Mouse (Mus musculus) liver, embryonic 11.5 days (tissue): Measurements from ENCODE around the gene Nup210. TPM values are rescaled to one million over a fixed set of nuclear protein-coding genes. Genes with fewer than 3 reads are reported as not detected.
A peak's percentile ranks its signal among the peaks of the same experiment; 100 is the strongest.

Experiments
- ATAC-seq: fragments of 200-750 bp; cut with Nextera tagmentation; replicated peaks from 2 replicates; pipeline ENCODE4 v1.8.0; 2017; ENCODE audit warnings: moderate number of reproducible peaks, mild to moderate bottlenecking, moderate TSS enrichment, moderate library complexity; ENCODE audit not compliant: low FRiP score
- DNase-seq: peaks from one replicate; pipeline ENCODE4 v3.0.0-alpha.2; 2017; ENCODE audit warnings: low spot score
- H3K27ac ChIP-seq: fragments of 300-500 bp; sonication (generic); 2 replicates; pipeline ENCODE4 v1.5.1; 2014; ENCODE audit warnings: mild to moderate bottlenecking, low read depth, low read length, control low read depth
- H3K27me3 ChIP-seq: fragments of 300-500 bp; sonication (generic); replicated peaks from 2 replicates; pipeline ENCODE4 v1.6.1; 2014; ENCODE audit warnings: low read length, mixed read lengths; ENCODE audit not compliant: control insufficient read depth, insufficient read depth
- H3K36me3 ChIP-seq: fragments of 300-500 bp; sonication (generic); 2 replicates; pipeline ENCODE4 v1.6.1; 2014; ENCODE audit warnings: mild to moderate bottlenecking, low read length, moderate library complexity, mixed read lengths; ENCODE audit not compliant: control insufficient read depth, insufficient read depth
- H3K4me1 ChIP-seq: fragments of 300-500 bp; sonication (generic); replicated peaks from 2 replicates; pipeline ENCODE4 v1.6.1; 2014; ENCODE audit warnings: low read length, mixed read lengths; ENCODE audit not compliant: control insufficient read depth, insufficient read depth
- H3K4me2 ChIP-seq: fragments of 300-500 bp; sonication (generic); 2 replicates; pipeline ENCODE4 v1.6.1; 2014; ENCODE audit warnings: mild to moderate bottlenecking, control low read depth, moderate library complexity
- H3K4me3 ChIP-seq: fragments of 300-500 bp; sonication (generic); 2 replicates; pipeline ENCODE4 v1.5.1; 2014; ENCODE audit warnings: low read depth, low read length, control low read depth
- H3K9ac ChIP-seq: fragments of 300-500 bp; sonication (generic); 2 replicates; pipeline ENCODE4 v1.6.1; 2014; ENCODE audit warnings: low read depth, low read length, control low read depth
- H3K9me3 ChIP-seq: fragments of 300-500 bp; sonication (generic); 2 replicates; pipeline ENCODE4 v1.6.1; 2016; ENCODE audit warnings: low read length, inconsistent platforms, mixed read lengths; ENCODE audit not compliant: control insufficient read depth
- WGBS: fragments of 180-500 bp; shearing (Covaris S2); extraction: QIAGEN DNeasy Blood & Tissue Kit; methylation state at CpG from one replicate; pipeline ENCODE4 v1.1.7; 2014; 5-methylcytosine and 5-hydroxymethylcytosine counted together
- polyA plus RNA-seq: library from polyadenylated mRNA; unstranded; fragments of >200 nt; fragmentation: Nextera tagmentation; extraction: Ambion mirVana; gene quantifications from 2 replicates; pipeline ENCODE4 v1.2.1, GENCODE M21; 2014

Nup210 gene
- polyA plus RNA-seq, 1 experiment from 2014 or later = 53.5 TPM

- no peaks in the 10 kb centered on the region for H3K36me3 ChIP-seq
- H3K9me3 ChIP-seq = no peaks in the 10 kb centered on the region
- no peak for DNase-seq
- 0 out of 2 replicates have a peak overlapping the region, but pooled peaks have one; percentile 20 for H3K9ac ChIP-seq
- H3K27ac ChIP-seq = peak overlapping the region; percentile 33; the same call in 1 of the 2 replicates
- H3K4me3 ChIP-seq = no peak overlapping the region
- no peaks in the 10 kb centered on the region for H3K27me3 ChIP-seq
- 21% methylated on average over 15 of the region's 15 CpGs for WGBS
- peak; percentile 69 for ATAC-seq
- H3K4me1 ChIP-seq = peaks cover 22% of the 10 kb centered on the region
- H3K4me2 ChIP-seq = peak overlapping the region; percentile 46
Measured at GRCm38 (mm10) chr6:91000819-91001525, 115.7 kb downstream of the Nup210 start.

GRCm38 (mm10) chr6:90999176-90999575 is 117.5 kb downstream of the Nup210 start:
- H3K4me1 ChIP-seq = peaks cover 19% of the 10 kb centered on the region
- no peaks in the 10 kb centered on the region for H3K27me3 ChIP-seq
- no peaks in the 10 kb centered on the region for H3K9me3 ChIP-seq
- no peak overlapping the region for H3K4me2 ChIP-seq
- DNase-seq (no peak), ATAC-seq (no peak)
- no peaks in the 10 kb centered on the region for H3K36me3 ChIP-seq
- no peak overlapping the region for H3K9ac ChIP-seq
- no peak overlapping the region for H3K4me3 ChIP-seq
- H3K27ac ChIP-seq = no peak overlapping the region; the same call in 1 of the 2 replicates
- 77% methylated on average over 4 of the region's 4 CpGs for whole genome bisulfite sequencing

GRCm38 (mm10) chr6:90997025-90997424 is 119.6 kb downstream of the Nup210 start:
- Histone ChIP-seq H3K36me3 (no peaks in the 10 kb centered on the region), H3K27me3 (no peaks in the 10 kb centered on the region)
- ATAC-seq = no peak

GRCm38 (mm10) chr6:90996181-90996580 is 120.4 kb downstream of the Nup210 start:
- Histone ChIP-seq H3K4me3 (no peak overlapping the region), H3K4me2 (no peak overlapping the region), H3K27me3 (no peaks in the 10 kb centered on the region), H3K4me1 (peaks cover 7% of the 10 kb centered on the region), H3K9me3 (no peaks in the 10 kb centered on the region; the same call in 1 of the 2 replicates), H3K36me3 (no peaks in the 10 kb centered on the region), H3K27ac (no peak overlapping the region), H3K9ac (no peak overlapping the region)
- DNase-seq (no peak), ATAC-seq (no peak)
- WGBS = 80% methylated on average over 2 of the region's 2 CpGs

More at GRCm38 (mm10) chr6:90997025-90997424, 119.6 kb downstream of the Nup210 start:
- Histone ChIP-seq H3K9ac (no peak overlapping the region), H3K27ac (no peak overlapping the region), H3K9me3 (no peaks in the 10 kb centered on the region; the same call in 1 of the 2 replicates), H3K4me3 (no peak overlapping the region), H3K4me1 (peaks cover 8% of the 10 kb centered on the region), H3K4me2 (no peak overlapping the region)
- DNase-seq = no peak
- WGBS = 86% methylated on average over 3 of the region's 3 CpGs

- peaks cover 18% of the 10 kb centered on the region for H3K4me1 ChIP-seq
- DNase-seq = peak; percentile 96
Measured at GRCm38 (mm10) chr6:90988648-90989317, 127.8 kb downstream of the Nup210 start, which contains the start of gene Iqsec1. TSS of gene Iqsec1 (minus strand) at chr6:90988685.

GRCm38 (mm10) chr6:90988299-90988625 is 128.4 kb downstream of the Nup210 start:
- DNase-seq = no peak
- Histone ChIP-seq H3K36me3 (no peaks in the 10 kb centered on the region), H3K27ac (peak overlapping the region; percentile 28), H3K4me3 (peak overlapping the region; percentile 82), H3K9ac (peak overlapping the region; percentile 75), H3K4me1 (peaks cover 19% of the 10 kb centered on the region), H3K9me3 (no peaks in the 10 kb centered on the region; the same call in 1 of the 2 replicates), H3K4me2 (peak overlapping the region; percentile 100), H3K27me3 (peaks cover 14% of the 10 kb centered on the region)
- peak; percentile 16 for ATAC-seq
- WGBS = 1% methylated on average over 41 of the region's 59 CpGs

More at GRCm38 (mm10) chr6:90988648-90989317, 127.8 kb downstream of the Nup210 start, which contains the start of gene Iqsec1:
- peaks cover 14% of the 10 kb centered on the region for H3K27me3 ChIP-seq
- peak within 1 kb of the TSS; percentile 100 for H3K4me2 ChIP-seq
- H3K9me3 ChIP-seq = no peaks in the 10 kb centered on the region; the same call in 1 of the 2 replicates
- H3K4me3 ChIP-seq = peak within 1 kb of the TSS; percentile 82
- H3K27ac ChIP-seq = peak within 1 kb of the TSS; percentile 28
- WGBS = 1% methylated on average over 39 of the region's 39 CpGs
- H3K36me3 ChIP-seq = no peaks in the 10 kb centered on the region
- ATAC-seq = peak; percentile 97
- peak within 1 kb of the TSS; percentile 75 for H3K9ac ChIP-seq

- Histone ChIP-seq H3K4me2 (peak overlapping the region; percentile 100), H3K4me3 (peak overlapping the region; percentile 82), H3K9ac (peak overlapping the region; percentile 75), H3K27me3 (peaks cover 14% of the 10 kb centered on the region), H3K4me1 (peaks cover 19% of the 10 kb centered on the region), H3K36me3 (no peaks in the 10 kb centered on the region), H3K9me3 (no peaks in the 10 kb centered on the region; the same call in 1 of the 2 replicates), H3K27ac (peak overlapping the region; percentile 28)
- ATAC-seq = no peak
- peak; percentile 56 for DNase-seq
- 1% methylated on average over 65 of the region's 76 CpGs for WGBS
Measured at GRCm38 (mm10) chr6:90987561-90988298, 128.9 kb downstream of the Nup210 start.

GRCm38 (mm10) chr6:90984101-90984500 is 132.5 kb downstream of the Nup210 start:
- no peak overlapping the region for H3K9ac ChIP-seq
- H3K27ac ChIP-seq = no peak overlapping the region
- H3K36me3 ChIP-seq = no peaks in the 10 kb centered on the region
- no peak overlapping the region for H3K4me2 ChIP-seq
- no peaks in the 10 kb centered on the region for H3K9me3 ChIP-seq
- ATAC-seq (no peak), DNase-seq (no peak)
- peaks cover 14% of the 10 kb centered on the region for H3K27me3 ChIP-seq
- 39% methylated on average over 3 of the region's 3 CpGs for WGBS
- H3K4me3 ChIP-seq = no peak overlapping the region
- peaks cover 19% of the 10 kb centered on the region for H3K4me1 ChIP-seq
